Mouse (Mus musculus) midbrain, embryonic 16.5 days (tissue): ENCODE data around the gene Hsp90ab1. TPM values are rescaled to one million over a fixed set of nuclear protein-coding genes. Genes with fewer than 3 reads are reported as not detected.
A peak's percentile ranks its signal among the peaks of the same experiment; 100 is the strongest.

Experiments
- ATAC-seq: fragments of 200-750 bp; cut with Nextera tagmentation; 2 replicates; pipeline ENCODE4 v1.8.0; 2017; ENCODE audit warnings: moderate TSS enrichment
- H3K27ac ChIP-seq: fragments of 300-500 bp; sonication (generic); 2 replicates; pipeline ENCODE4 v1.5.1; 2014; ENCODE audit warnings: mild to moderate bottlenecking, low read length, mixed read lengths
- H3K27me3 ChIP-seq: fragments of 300-500 bp; sonication (generic); 2 replicates; pipeline ENCODE4 v1.6.1; 2014; ENCODE audit warnings: low read depth, low read length, mixed read lengths; ENCODE audit not compliant: control insufficient read depth, insufficient read depth
- H3K36me3 ChIP-seq: fragments of 300-500 bp; sonication (generic); 2 replicates; pipeline ENCODE4 v1.6.1; 2014; ENCODE audit warnings: mild to moderate bottlenecking, low read length, moderate library complexity, mixed read lengths; ENCODE audit not compliant: control insufficient read depth, insufficient read depth
- H3K4me1 ChIP-seq: fragments of 300-500 bp; sonication (generic); 2 replicates; pipeline ENCODE4 v1.6.1; 2014; ENCODE audit warnings: mild to moderate bottlenecking, low read length, mixed read lengths; ENCODE audit not compliant: control insufficient read depth, insufficient read depth
- H3K4me2 ChIP-seq: fragments of 300-500 bp; sonication (generic); 2 replicates; pipeline ENCODE4 v1.6.1; 2014; ENCODE audit warnings: mild to moderate bottlenecking, low read length, mixed read lengths
- H3K4me3 ChIP-seq: fragments of 300-500 bp; sonication (generic); 2 replicates; pipeline ENCODE4 v1.5.1; 2014; ENCODE audit warnings: low read depth, mild to moderate bottlenecking, low read length, moderate library complexity, mixed read lengths
- H3K9ac ChIP-seq: fragments of 300-500 bp; sonication (generic); 2 replicates; pipeline ENCODE4 v1.6.1; 2014; ENCODE audit warnings: low read depth, low read length, mixed read lengths
- H3K9me3 ChIP-seq: fragments of 300-500 bp; sonication (generic); replicated peaks from 2 replicates; pipeline ENCODE4 v1.6.1; 2014; ENCODE audit warnings: mild to moderate bottlenecking, low read length, mixed read lengths; ENCODE audit not compliant: control insufficient read depth, poor library complexity, severe bottlenecking
- WGBS: fragments of 180-500 bp; shearing (Covaris S2); extraction: QIAGEN DNeasy Blood & Tissue Kit; methylation state at CpG from one replicate; pipeline ENCODE4 v1.1.7; 2014; 5-methylcytosine and 5-hydroxymethylcytosine counted together
- polyA plus RNA-seq: library from polyadenylated mRNA; unstranded; fragments of >200 nt; fragmentation: Nextera tagmentation; extraction: Ambion mirVana; gene quantifications from 2 replicates; pipeline ENCODE4 v1.2.1, GENCODE M21; 2015

Gene Hsp90ab1
- 1,403 and 1,446 TPM in 2 replicates for polyA plus RNA-seq

DNA sequence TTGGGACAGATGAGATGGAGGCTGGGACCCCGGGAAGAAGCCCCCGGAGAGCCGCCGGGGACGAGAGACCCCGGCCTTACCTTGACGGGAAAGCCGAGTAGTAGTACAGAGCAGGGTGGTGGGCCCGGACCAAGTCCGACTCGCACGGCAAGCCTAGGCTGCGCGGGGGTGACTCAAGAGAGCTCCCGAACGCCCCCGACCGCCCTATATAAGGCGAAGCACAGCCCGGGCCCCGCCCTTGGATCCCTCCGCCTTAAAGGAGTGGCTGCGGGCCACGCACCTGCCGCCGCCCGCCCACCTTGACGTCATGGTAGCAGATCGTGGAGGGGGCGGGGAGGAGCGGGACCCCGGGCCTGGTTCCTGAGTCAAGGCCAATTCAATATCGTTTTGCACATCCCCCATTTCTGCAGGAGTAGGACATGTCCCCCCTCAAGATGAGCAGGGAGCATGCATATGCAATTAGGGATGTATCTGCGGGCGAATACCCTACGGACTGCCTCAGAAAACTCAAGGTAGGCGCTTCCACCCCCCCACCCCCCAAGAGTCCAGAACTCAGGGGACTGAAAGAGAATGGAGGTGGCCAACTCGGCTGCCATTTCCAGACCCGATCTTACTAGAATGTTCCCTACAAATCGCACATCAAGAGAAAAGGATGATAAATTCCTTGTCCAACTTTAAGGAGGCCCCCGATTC lies at the start of gene Hsp90ab1:
Gene Hsp90ab1, minus strand, starts transcription at position 185 of the 693 bp plus-strand sequence.
- Histone ChIP-seq H3K27ac (peak within 1 kb of the TSS; percentile 100), H3K4me2 (peak within 1 kb of the TSS; percentile 91), H3K9me3 (no peaks in the 10 kb centered on the region), H3K9ac (peak within 1 kb of the TSS; percentile 100), H3K4me3 (peak within 1 kb of the TSS; percentile 99), H3K36me3 (peaks cover 31% of the 10 kb centered on the region), H3K4me1 (peaks cover 36% of the 10 kb centered on the region), H3K27me3 (no peaks in the 10 kb centered on the region)
- WGBS = under 1% methylated on average over 37 of the region's 41 CpGs
- peak; percentile 79 for ATAC-seq

DNA sequence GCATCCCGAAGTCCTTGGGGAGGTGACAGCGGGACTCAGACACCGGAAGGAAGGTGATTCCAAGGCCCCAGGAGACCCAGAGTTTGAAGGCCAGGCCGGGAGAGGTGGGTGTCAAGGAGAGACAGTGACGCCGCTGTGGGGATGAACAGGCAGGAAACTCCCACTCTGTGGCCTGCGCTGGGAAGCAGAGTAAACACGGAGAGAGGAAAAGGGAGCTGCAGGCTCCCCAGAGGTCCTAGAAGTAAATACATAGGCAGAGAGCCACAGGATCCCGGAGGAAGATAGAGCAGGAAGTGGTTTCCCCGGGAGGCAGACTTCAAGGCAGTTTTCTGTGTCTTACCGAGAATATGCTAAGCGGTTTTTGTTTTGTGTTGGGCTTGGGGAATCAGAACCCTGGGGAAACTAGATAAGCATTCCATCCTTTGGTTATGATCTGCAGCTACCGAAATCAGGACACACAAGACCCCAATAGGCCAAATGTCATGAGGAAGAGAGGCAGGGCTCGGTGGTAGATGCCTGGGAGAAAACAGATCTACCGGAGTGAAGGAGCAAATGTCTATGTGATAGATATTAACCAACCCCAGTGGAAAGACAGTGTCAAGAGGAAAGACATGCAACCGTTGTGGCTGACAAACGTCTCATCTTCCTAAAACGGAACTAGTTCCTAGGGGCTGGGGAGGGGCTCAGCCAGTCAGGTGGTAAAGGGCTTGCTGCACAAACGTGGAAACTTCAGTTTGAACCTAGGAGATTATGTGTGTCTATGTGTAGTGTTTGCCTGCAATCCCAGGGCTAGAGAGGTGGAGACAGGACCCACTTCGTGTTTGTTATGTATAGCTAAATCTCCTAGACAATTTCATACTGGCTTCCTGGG lies 46.5 kb upstream of the Hsp90ab1 start:
- Histone ChIP-seq H3K9ac (no peak overlapping the region), H3K9me3 (no peaks in the 10 kb centered on the region)
- ATAC-seq = no peak

DNA sequence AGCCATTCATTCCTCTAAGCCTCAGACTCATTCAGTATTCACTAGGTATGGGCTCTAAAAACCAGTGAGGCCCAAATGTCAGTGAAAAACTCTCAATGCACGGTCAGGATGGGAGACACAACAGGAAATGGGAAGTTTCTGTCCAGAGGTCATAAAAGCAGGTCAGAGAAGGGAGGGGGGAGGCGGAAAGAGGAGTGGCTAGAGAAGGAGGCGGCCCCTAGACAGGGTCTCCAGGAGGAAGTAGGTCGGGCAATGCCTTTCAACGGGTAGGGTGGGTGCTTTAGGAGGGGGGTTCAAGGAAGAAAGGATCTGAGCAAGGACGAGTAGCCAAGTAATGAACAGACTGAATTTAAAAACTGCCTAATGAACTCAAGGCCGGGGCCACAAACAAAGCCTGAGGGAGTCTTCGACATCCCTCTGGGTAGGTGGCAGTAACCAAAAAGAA lies 45.9 kb upstream of the Hsp90ab1 start:
- Histone ChIP-seq H3K9ac (no peak overlapping the region), H3K9me3 (no peaks in the 10 kb centered on the region), H3K27me3 (no peaks in the 10 kb centered on the region), H3K4me1 (no peaks in the 10 kb centered on the region), H3K27ac (no peak overlapping the region), H3K4me2 (no peak overlapping the region), H3K4me3 (no peak overlapping the region), H3K36me3 (no peaks in the 10 kb centered on the region)
- 16% methylated on average over 8 of the region's 8 CpGs for WGBS
- no peak for ATAC-seq

More for the DNA sequence above, 46.5 kb upstream of the Hsp90ab1 start:
- 35% methylated on average over 20 of the region's 20 CpGs for WGBS
- Histone ChIP-seq H3K36me3 (no peaks in the 10 kb centered on the region), H3K4me2 (no peak overlapping the region), H3K27ac (no peak overlapping the region), H3K27me3 (no peaks in the 10 kb centered on the region), H3K4me1 (no peaks in the 10 kb centered on the region), H3K4me3 (no peak overlapping the region)

DNA sequence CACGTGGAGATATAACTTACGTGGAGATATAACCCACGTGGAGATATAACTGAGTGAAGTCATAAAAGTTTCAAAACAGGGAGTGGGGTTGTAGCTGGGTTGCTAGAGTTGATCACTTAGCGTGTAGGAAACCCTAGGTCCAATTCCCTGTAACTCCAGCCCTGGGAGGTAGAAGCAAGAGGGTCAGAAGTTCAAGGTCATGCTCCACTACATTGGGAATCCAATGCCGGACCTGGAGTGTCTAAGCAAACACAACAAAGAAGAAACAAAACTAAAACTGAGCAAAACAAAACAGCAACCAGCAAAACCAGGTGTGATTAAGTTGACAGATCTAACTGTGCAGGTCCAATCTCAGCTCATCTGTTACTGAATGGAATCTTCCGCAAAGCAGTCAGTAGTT lies 44.6 kb upstream of the Hsp90ab1 start:
- 91% methylated on average over 6 of the region's 6 CpGs for WGBS
- Histone ChIP-seq H3K4me2 (no peak overlapping the region), H3K9me3 (no peaks in the 10 kb centered on the region), H3K4me3 (no peak overlapping the region), H3K27ac (no peak overlapping the region), H3K9ac (no peak overlapping the region), H3K36me3 (no peaks in the 10 kb centered on the region), H3K4me1 (no peaks in the 10 kb centered on the region), H3K27me3 (no peaks in the 10 kb centered on the region)
- ATAC-seq = no peak

DNA sequence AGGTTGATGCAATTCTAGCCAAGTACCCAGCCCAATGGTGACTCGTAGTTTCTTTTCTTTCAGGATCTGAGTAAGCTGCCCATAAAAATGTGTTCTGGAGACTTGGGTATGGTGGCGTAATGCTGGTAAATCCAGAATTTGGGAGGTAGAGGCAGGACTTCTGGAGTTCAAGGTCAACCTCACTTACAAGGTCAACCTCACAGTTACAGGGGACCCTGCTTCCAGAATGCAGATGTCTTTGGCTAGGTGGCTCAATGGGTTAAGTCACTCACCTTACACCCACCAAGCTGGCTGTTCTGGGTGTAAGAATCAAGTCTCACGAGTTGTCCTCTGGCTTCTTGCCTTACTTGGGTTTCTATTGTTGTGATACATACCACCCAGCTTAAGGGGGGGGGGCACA lies 43.6 kb upstream of the Hsp90ab1 start:
- Histone ChIP-seq H3K27me3 (no peaks in the 10 kb centered on the region), H3K36me3 (no peaks in the 10 kb centered on the region), H3K4me2 (no peak overlapping the region), H3K4me1 (no peaks in the 10 kb centered on the region), H3K9me3 (no peaks in the 10 kb centered on the region), H3K27ac (no peak overlapping the region), H3K9ac (no peak overlapping the region), H3K4me3 (no peak overlapping the region)
- ATAC-seq = no peak
- WGBS = 90% methylated on average over 3 of the region's 3 CpGs

DNA sequence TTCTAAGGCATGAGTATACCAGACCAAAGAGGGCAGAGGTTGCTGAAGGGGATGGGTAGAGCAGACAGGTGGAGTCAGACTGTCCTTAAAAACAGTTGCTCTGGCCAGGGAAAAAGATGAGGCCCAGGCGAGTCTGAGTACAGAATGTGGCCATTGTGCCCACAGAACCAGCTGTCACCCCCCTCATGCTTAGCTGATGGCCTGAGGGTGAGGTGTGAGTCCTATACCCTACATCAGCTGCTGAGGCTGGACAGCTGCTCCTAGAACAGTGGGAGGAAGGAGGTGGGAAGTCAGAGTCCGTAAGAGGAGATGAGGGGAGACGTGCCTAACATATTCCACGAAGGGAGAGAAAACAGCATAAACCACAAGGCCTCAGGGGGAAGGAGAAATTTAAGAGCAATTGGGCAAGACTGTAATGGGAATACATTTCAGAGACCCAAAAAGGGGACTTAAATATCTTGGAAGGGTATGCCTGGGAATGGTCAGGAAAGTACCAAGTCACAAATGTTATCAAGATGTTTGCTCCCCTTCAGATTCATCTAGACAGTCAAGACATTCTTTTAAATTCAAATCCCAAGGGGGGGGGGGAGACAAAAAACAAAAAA lies 43.1 kb upstream of the Hsp90ab1 start:
- Histone ChIP-seq H3K36me3 (no peaks in the 10 kb centered on the region), H3K27ac (no peak overlapping the region), H3K9me3 (no peaks in the 10 kb centered on the region), H3K4me1 (no peaks in the 10 kb centered on the region), H3K27me3 (no peaks in the 10 kb centered on the region), H3K4me2 (no peak overlapping the region), H3K4me3 (no peak overlapping the region), H3K9ac (no peak overlapping the region)
- WGBS = 62% methylated on average over 4 of the region's 4 CpGs
- no peak for ATAC-seq

DNA sequence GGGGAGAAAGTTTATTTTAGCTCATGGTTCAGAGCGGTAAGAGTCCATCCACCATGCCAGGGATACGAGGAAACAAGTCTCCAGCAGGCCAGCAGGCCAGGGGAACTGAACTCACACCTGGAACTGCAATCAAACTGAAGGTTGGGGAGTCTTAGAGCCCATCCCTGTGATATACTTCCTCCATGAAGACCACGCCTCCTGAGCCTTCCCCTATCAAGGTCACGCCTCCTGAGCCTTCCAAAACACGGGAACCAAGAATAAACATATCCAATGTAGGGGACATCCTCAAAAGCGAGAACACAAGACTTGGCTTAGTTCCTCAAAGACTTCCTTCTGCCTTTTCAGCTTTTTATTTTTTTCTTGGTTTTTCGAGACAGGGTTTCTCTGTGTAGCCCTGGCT lies 39.9 kb upstream of the Hsp90ab1 start:
- H3K27ac ChIP-seq = no peak overlapping the region
- no peaks in the 10 kb centered on the region for H3K36me3 ChIP-seq
- no peak overlapping the region for H3K4me2 ChIP-seq
- no peak overlapping the region for H3K4me3 ChIP-seq
- no peaks in the 10 kb centered on the region for H3K4me1 ChIP-seq
- 90% methylated on average over 7 of the region's 7 CpGs for WGBS
- no peak for ATAC-seq
- no peaks in the 10 kb centered on the region for H3K27me3 ChIP-seq
- no peaks in the 10 kb centered on the region for H3K9me3 ChIP-seq
- no peak overlapping the region for H3K9ac ChIP-seq

DNA sequence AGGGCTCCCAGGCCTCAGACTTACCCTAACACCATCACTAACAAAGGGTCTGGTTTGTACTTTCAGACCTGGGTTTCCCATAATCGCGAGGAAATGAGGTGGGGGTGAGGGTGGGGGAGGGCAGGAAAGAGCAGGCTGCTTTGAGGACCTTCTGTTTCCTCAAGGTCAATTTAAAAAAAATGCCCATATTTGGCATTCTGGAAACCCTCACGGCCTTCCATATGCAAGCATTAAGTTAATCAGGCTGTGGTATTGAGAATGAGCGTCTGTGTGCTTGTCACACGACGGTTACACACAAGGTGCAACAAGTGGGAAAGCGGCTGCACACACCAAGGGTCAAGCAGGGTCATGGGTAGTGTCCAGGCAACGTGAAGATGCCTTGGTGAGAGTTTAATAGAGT lies 38.9 kb upstream of the Hsp90ab1 start:
- 92% methylated on average over 8 of the region's 8 CpGs for WGBS
- no peak for ATAC-seq

More for the DNA sequence above, 38.9 kb upstream of the Hsp90ab1 start:
- Histone ChIP-seq H3K27ac (no peak overlapping the region), H3K4me3 (no peak overlapping the region), H3K27me3 (no peaks in the 10 kb centered on the region), H3K36me3 (no peaks in the 10 kb centered on the region), H3K9me3 (no peaks in the 10 kb centered on the region; the same call in 1 of the 2 replicates), H3K4me2 (no peak overlapping the region), H3K9ac (no peak overlapping the region), H3K4me1 (no peaks in the 10 kb centered on the region)
